Mouse (Mus musculus): Measurements from ENCODE around the gene Aasdh. TPM values are rescaled to one million over a fixed set of nuclear protein-coding genes. Genes with fewer than 3 reads are reported as not detected.
A peak's percentile ranks its signal among the peaks of the same experiment; 100 is the strongest.

Aasdh gene
- polyA plus RNA-seq, 1 experiment from 2014 or later, result 27.6 TPM

GRCm38 (mm10) chr5:76858444-76858843 lies 46.9 kb downstream of the Aasdh start:
- H3K9me3 ChIP-seq (ENCODE audit: control insufficient read depth, low read depth, low read length), result no peaks in the 10 kb centered on the region
- H3K9ac ChIP-seq (replicated peaks; ENCODE audit: low read depth, low read length), result no peak overlapping the region
- ATAC-seq (ENCODE audit: insufficient number of reproducible peaks, insufficient read depth, low FRiP score, low read depth), result no peak; the same call in 1 of the 2 replicates
- peaks cover 11% of the 10 kb centered on the region; the same call in 1 of the 2 replicates for H3K27me3 ChIP-seq (ENCODE audit: control insufficient read depth, insufficient read depth, low read length)
- no peaks in the 10 kb centered on the region for H3K36me3 ChIP-seq (ENCODE audit: control insufficient read depth, insufficient read depth, low read length)
- peak overlapping the region; percentile 62 for H3K4me2 ChIP-seq (replicated peaks; ENCODE audit: low read depth, low read length)
- H3K4me1 ChIP-seq (ENCODE audit: control insufficient read depth, insufficient read depth, low read length), result no peaks in the 10 kb centered on the region
- peak overlapping the region; percentile 44; the same call in 1 of the 2 replicates for H3K27ac ChIP-seq (ENCODE audit: low read length)
- 73% methylated on average over 13 of the region's 13 CpGs for WGBS
- H3K4me3 ChIP-seq (ENCODE audit: low read depth, low read length), result peak overlapping the region; percentile 37; the same call in 1 of the 2 replicates

GRCm38 (mm10) chr5:76857103-76858015 lies 48.0 kb downstream of the Aasdh start:
- H3K4me3 ChIP-seq (ENCODE audit: low read depth, low read length), result peak overlapping the region; percentile 37
- no peaks in the 10 kb centered on the region for H3K36me3 ChIP-seq (ENCODE audit: control insufficient read depth, insufficient read depth, low read length)
- peak overlapping the region; percentile 62 for H3K4me2 ChIP-seq (replicated peaks; ENCODE audit: low read depth, low read length)
- H3K9ac ChIP-seq (replicated peaks; ENCODE audit: low read depth, low read length), result 0 out of 2 replicates have a peak overlapping the region, but pooled peaks have one; percentile 28
- no peak overlapping the region for H3K27ac ChIP-seq (ENCODE audit: low read length)
- H3K27me3 ChIP-seq (ENCODE audit: control insufficient read depth, insufficient read depth, low read length), result peaks cover 11% of the 10 kb centered on the region; the same call in 1 of the 2 replicates
- H3K9me3 ChIP-seq (ENCODE audit: control insufficient read depth, low read depth, low read length), result no peaks in the 10 kb centered on the region
- no peaks in the 10 kb centered on the region for H3K4me1 ChIP-seq (ENCODE audit: control insufficient read depth, insufficient read depth, low read length)
- no peak for ATAC-seq (ENCODE audit: insufficient number of reproducible peaks, insufficient read depth, low FRiP score, low read depth)
- 25% methylated on average over 55 of the region's 62 CpGs for WGBS

- H3K9ac ChIP-seq (replicated peaks; ENCODE audit: low read depth, low read length), result no peak overlapping the region
- H3K4me2 ChIP-seq (replicated peaks; ENCODE audit: low read depth, low read length), result peak overlapping the region; percentile 62
- H3K4me1 ChIP-seq (ENCODE audit: control insufficient read depth, insufficient read depth, low read length), result no peaks in the 10 kb centered on the region
- ATAC-seq (ENCODE audit: insufficient number of reproducible peaks, insufficient read depth, low FRiP score, low read depth), result no peak
- WGBS, result 25% methylated on average over 25 of the region's 25 CpGs
- H3K27ac ChIP-seq (ENCODE audit: low read length), result no peak overlapping the region
- H3K27me3 ChIP-seq (ENCODE audit: control insufficient read depth, insufficient read depth, low read length), result peaks cover 11% of the 10 kb centered on the region; the same call in 1 of the 2 replicates
- H3K9me3 ChIP-seq (ENCODE audit: control insufficient read depth, low read depth, low read length), result no peaks in the 10 kb centered on the region
- H3K36me3 ChIP-seq (ENCODE audit: control insufficient read depth, insufficient read depth, low read length), result no peaks in the 10 kb centered on the region
- peak overlapping the region; percentile 37; the same call in 1 of the 2 replicates for H3K4me3 ChIP-seq (ENCODE audit: low read depth, low read length)
Observed at GRCm38 (mm10) chr5:76855829-76856600, 49.3 kb downstream of the Aasdh start.

- Histone ChIP-seq H3K4me3 (ENCODE audit: low read depth, low read length) (no peak overlapping the region), H3K4me1 (ENCODE audit: control insufficient read depth, insufficient read depth, low read length) (no peaks in the 10 kb centered on the region)
- WGBS, result 21% methylated on average over 10 of the region's 10 CpGs
Observed at GRCm38 (mm10) chr5:76853549-76853948, 51.8 kb downstream of the Aasdh start.

GRCm38 (mm10) chr5:76851316-76851715 lies 54.0 kb downstream of the Aasdh start:
- Histone ChIP-seq H3K9ac (replicated peaks; ENCODE audit: low read depth, low read length) (no peak overlapping the region), H3K4me1 (ENCODE audit: control insufficient read depth, insufficient read depth, low read length) (no peaks in the 10 kb centered on the region), H3K36me3 (ENCODE audit: control insufficient read depth, insufficient read depth, low read length) (no peaks in the 10 kb centered on the region), H3K4me2 (replicated peaks; ENCODE audit: low read depth, low read length) (no peak overlapping the region), H3K27ac (ENCODE audit: low read length) (no peak overlapping the region), H3K4me3 (ENCODE audit: low read depth, low read length) (no peak overlapping the region), H3K27me3 (ENCODE audit: control insufficient read depth, insufficient read depth, low read length) (0 out of 2 replicates have a peak, but pooled peaks cover 5% of the 10 kb centered on the region), H3K9me3 (ENCODE audit: control insufficient read depth, low read depth, low read length) (no peaks in the 10 kb centered on the region)
- WGBS, result 71% methylated on average over 4 of the region's 4 CpGs
- no peak for ATAC-seq (ENCODE audit: insufficient number of reproducible peaks, insufficient read depth, low FRiP score, low read depth)

More at GRCm38 (mm10) chr5:76853549-76853948, 51.8 kb downstream of the Aasdh start:
- Histone ChIP-seq H3K36me3 (ENCODE audit: control insufficient read depth, insufficient read depth, low read length) (no peaks in the 10 kb centered on the region), H3K9ac (replicated peaks; ENCODE audit: low read depth, low read length) (no peak overlapping the region), H3K27me3 (ENCODE audit: control insufficient read depth, insufficient read depth, low read length) (peaks cover 11% of the 10 kb centered on the region; the same call in 1 of the 2 replicates), H3K27ac (ENCODE audit: low read length) (no peak overlapping the region), H3K9me3 (ENCODE audit: control insufficient read depth, low read depth, low read length) (no peaks in the 10 kb centered on the region), H3K4me2 (replicated peaks; ENCODE audit: low read depth, low read length) (no peak overlapping the region)
- ATAC-seq (ENCODE audit: insufficient number of reproducible peaks, insufficient read depth, low FRiP score, low read depth), result peak; percentile 75

GRCm38 (mm10) chr5:76847106-76847505 lies 58.2 kb downstream of the Aasdh start:
- no peak overlapping the region for H3K9ac ChIP-seq (replicated peaks; ENCODE audit: low read depth, low read length)
- no peaks in the 10 kb centered on the region for H3K9me3 ChIP-seq (ENCODE audit: control insufficient read depth, low read depth, low read length)
- no peak overlapping the region for H3K27ac ChIP-seq (ENCODE audit: low read length)
- 0 out of 2 replicates have a peak, but pooled peaks cover 5% of the 10 kb centered on the region for H3K4me1 ChIP-seq (ENCODE audit: control insufficient read depth, insufficient read depth, low read length)
- WGBS, result 87% methylated on average over 6 of the region's 6 CpGs
- no peak overlapping the region for H3K4me2 ChIP-seq (replicated peaks; ENCODE audit: low read depth, low read length)
- H3K27me3 ChIP-seq (ENCODE audit: control insufficient read depth, insufficient read depth, low read length), result no peaks in the 10 kb centered on the region
- no peak overlapping the region for H3K4me3 ChIP-seq (ENCODE audit: low read depth, low read length)
- H3K36me3 ChIP-seq (ENCODE audit: control insufficient read depth, insufficient read depth, low read length), result no peaks in the 10 kb centered on the region
- no peak for ATAC-seq (ENCODE audit: insufficient number of reproducible peaks, insufficient read depth, low FRiP score, low read depth)

GRCm38 (mm10) chr5:76844618-76845186 lies 60.6 kb downstream of the Aasdh start:
- WGBS, result 61% methylated on average over 14 of the region's 14 CpGs

More at GRCm38 (mm10) chr5:76844618-76845186, 60.6 kb downstream of the Aasdh start:
- no peak overlapping the region for H3K27ac ChIP-seq (ENCODE audit: low read length)
- no peak overlapping the region for H3K9ac ChIP-seq (replicated peaks; ENCODE audit: low read depth, low read length)
- no peaks in the 10 kb centered on the region for H3K27me3 ChIP-seq (ENCODE audit: control insufficient read depth, insufficient read depth, low read length)
- no peak overlapping the region for H3K4me3 ChIP-seq (ENCODE audit: low read depth, low read length)
- H3K36me3 ChIP-seq (ENCODE audit: control insufficient read depth, insufficient read depth, low read length), result no peaks in the 10 kb centered on the region
- H3K9me3 ChIP-seq (ENCODE audit: control insufficient read depth, low read depth, low read length), result no peaks in the 10 kb centered on the region
- H3K4me2 ChIP-seq (replicated peaks; ENCODE audit: low read depth, low read length), result no peak overlapping the region
- ATAC-seq (ENCODE audit: insufficient number of reproducible peaks, insufficient read depth, low FRiP score, low read depth), result no peak
- H3K4me1 ChIP-seq (ENCODE audit: control insufficient read depth, insufficient read depth, low read length), result 0 out of 2 replicates have a peak, but pooled peaks cover 5% of the 10 kb centered on the region

Measured in stomach, embryonic 14.5 days (tissue).